Mouse (Mus musculus) urinary bladder, postnatal 25 days (tissue): ENCODE data around the gene Tnip1.
A peak's percentile ranks its signal among the peaks of the same experiment; 100 is the strongest.

Experiments used
- DNase-seq: peaks from one replicate; pipeline ENCODE4 v3.0.0; 2022; ENCODE audit warnings: low spot score

Gene Tnip1

DNA sequence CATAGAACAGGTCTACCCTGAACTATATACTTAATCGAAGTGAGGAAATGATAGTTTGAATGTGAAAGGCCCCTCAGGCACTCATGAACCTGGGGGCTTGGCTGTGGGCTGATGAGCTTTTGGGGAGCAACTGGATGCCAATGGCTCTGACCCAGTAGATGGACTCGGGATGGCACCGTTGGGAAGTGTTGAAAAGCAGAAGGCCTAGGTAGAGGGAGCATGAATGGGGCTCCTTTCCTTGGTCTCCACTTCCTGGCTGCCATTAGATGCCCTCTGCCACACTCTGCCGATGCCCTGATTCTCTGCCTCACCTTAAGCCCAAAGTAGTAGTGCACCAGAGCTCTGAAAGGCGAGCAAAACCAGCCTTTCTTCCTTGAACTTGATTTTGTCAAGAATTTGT lies 86.7 kb downstream of the Tnip1 start:
- no peak for DNase-seq

DNA sequence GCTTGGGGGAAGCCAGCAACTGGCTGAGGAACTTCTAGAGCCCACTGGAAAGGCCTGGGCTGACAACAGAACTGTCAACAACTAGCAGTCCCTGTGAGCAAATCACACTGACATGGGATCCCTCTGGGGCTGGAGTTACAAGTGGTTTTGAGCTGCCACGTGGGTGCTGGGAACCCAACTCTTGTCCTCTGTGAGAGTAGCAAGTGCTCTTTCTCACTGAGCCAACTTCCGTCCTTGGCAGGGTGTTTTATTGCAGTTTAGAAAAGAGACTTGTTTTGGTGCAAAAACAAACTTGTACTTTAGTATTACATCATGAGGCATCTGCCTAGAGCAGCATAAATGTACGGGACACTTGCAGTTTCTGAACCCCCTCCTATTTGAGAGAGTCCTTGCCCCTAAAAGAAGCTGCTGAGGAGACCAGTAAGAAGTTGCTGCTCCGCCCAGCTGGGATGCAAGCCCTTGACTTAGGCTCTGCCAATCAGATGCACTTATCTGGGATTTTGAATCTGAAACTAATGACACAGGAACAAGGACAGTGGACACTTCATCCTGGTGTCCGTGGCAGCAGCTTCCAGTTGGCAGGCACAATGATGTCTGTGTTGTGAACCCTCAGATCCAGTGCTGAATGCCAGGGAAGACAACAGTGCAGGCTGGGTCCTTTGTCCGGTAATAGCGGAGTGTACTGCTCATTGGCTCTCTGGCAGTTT lies 90.7 kb downstream of the Tnip1 start:
- DNase-seq, result no peak

DNA sequence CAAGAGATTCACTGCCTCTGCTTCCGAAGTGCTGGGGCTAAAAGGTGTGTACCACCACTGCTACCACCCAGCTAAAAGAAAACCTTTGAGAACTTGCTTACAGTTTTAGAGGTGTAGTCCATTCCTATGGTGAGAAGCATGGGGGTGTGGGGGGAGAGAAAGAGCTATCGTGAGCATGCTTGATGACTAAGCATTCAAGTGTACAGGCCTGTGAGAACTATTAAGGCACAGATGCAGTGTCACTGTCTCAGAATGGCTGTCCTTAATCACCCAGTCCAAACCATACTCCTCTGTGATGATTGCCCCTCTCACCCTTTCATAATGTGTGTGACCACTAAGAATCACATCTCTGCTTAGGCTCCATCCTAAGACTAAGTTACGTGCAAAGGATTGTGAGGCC lies 93.4 kb downstream of the Tnip1 start:
- DNase-seq, result no peak

DNA sequence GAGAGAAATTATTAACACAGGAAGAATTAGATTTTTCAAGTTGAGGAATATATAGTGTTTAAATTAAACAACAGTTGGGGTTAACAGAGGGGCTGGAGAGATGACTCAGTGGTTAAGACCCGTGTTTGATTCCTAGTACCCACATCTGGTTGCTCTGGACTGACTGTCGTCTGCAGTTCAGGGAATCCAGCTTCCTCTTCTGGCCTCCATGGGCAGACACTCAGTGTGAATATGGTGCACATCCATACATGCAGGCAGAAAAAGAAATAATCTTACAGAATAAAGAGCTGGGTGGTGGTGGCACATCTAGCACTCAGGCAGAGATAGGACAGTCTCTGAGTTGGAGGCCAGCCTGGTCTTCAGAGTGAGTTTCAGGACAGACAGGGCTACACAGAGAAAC lies 94.3 kb downstream of the Tnip1 start:
- no peak for DNase-seq

DNA sequence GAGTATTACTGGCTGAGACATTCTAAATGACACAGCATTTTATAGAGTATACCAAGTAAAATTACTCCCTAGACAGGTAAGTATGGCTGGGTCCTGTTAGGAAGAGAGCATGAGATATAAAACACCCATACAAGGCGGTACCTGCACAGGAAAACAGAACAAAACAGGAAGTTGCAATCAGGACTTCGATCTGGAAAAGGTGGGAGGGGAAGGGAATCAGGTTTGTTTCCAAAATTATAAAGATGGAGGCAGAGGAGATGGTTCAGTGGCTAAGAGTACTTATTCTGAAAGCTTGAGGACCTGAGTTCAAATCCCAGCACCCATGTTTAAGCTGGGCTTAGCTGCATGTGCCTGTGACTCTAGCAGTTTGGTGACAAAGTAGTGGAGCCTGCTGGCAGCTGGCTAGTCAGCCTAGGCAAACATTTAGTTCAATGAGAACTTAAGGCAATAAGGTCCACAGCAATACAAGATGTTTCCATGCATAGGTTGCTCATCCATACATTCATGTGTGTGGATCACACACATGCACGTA lies 94.7 kb downstream of the Tnip1 start:
- DNase-seq, result no peak

DNA sequence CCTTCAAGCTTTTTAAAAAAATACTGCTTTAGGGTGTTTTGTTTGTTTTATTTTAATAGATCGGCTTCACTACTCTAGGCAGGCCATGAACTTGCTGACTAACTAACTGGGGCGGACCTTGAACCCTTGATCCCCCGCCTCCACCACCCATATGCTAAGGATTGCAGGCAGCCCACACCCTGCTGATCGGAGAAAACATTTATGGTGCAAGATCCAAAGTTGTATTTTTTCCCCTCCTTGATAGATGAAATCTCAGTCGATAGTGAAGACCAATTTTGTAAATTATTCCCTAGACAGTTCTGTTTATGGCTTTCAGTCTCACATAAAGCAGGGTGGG lies 95.7 kb downstream of the Tnip1 start:
- DNase-seq, result no peak

DNA sequence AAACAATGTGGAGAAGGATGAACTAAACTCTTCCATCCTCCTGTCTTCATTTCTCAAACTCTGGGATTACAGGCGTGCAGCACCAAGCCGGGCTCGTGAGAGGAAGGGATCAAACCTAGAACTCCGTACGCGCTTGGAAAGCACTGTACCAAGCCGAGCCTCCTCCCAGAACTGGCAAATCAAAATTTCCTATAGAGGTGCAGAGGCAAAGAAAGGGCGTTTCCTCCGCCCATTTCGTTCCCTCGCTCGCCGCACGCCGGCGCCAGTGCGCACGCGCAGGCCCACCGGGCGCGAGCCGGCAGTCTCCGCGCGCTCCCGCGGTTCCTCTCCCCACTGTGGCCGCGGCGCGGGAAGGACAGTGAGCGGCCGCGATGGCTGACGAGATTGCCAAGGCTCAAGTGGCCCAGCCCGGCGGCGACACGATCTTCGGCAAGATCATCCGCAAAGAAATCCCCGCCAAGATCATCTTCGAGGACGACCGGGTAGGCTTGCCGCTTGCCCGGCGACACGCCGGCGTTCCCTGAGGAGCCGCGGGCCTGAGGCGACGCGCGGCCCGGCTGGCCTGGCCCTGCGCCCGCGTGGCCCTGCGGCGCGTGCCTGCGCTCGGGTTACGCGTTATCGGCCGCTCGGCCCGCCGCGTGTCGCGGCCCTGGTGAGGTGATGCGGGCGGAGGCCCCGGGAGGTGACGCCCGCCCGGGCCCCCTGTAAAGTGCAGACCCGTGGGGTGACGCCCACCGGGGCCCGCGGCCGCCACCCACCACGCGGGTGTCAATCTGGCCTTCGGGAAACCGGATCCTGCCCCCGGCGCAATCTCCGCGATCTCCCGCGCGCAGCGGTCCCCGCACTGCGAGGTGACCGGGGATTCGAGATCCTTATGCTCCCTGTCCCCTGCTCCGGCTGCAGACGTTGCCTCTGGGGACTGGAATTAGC lies 96.3 kb downstream of the Tnip1 start, which contains the start of gene Hint1:
TSS of gene Hint1 (plus strand) at position 265 of the 930 bp plus-strand sequence.
- DNase-seq, result peak; percentile 95

DNA sequence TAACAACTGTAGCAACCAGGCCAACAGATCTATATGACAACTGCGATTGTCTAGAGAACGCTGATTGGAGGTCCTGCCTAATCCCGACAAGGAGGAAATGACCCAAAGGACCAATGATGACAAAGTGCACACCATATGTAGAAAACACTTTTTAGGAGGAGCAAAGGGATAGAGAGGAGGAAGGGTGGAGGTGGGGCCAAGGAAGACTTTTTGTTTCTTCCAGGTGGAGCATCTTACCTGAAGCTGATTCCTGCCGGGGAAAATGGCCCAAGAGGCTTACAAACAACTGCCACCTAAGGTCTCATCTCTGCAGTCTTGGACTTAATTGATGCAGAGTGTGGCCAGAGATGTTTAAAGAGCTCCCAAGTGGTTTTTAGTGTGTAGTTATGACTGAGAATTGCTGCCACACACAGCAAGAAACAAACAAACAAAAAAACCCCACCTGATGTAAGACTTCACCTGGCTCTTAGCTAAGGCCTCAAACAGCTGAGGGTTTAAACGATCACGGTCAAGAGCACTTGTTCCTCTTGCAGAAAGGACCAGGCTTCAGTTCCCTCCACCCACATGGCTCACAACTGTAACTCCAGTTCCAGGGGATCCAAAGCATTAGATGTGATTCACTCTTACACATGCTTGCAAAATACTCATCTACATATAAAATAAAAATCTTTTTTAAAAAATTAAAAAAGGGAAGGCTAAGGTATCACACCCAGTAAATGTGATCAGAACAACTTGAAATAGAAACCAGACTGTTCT lies 97.2 kb downstream of the Tnip1 start:
- DNase-seq, result no peak

DNA sequence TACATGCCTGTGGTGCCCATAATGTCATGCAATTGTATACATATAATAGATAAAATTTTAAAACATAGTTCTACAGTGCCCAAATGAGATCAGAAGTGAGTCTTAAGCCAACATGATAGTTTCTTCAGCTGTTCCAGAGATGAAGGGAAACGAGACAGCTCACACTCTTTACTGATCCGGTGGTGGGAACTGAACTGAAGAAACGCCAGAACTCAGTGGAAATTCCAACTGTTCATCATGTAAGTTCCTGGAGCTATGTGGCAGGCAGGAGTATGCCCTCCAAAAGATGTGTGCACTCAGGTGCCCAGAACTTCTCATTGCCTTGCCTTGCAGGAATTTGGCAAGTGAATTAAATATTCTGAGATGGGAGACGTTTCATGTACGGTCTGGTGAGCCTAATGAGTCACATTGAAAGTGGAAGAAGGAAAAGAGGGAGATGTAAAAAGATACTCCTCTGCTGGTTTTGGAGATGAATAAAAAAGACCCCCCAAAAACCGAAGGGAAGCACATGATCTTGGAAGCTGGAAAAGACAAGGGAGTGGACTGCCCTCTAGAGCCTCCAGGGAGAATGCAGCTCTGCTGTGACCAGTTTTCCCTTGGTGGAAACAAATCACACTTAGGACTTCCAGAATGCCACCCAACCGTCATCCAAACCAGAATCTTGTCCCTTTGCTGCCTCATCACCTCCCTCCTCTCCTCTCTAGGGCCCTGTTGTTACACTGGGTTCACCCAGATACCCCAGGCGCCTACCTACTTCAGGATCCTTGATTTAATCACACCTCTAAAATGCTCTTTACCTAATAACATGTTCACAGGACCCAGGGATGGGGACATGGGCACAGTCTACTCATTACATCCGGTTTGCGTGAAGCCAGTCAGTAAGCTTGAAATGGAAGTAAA lies 99.8 kb downstream of the Tnip1 start:
- no peak for DNase-seq

DNA sequence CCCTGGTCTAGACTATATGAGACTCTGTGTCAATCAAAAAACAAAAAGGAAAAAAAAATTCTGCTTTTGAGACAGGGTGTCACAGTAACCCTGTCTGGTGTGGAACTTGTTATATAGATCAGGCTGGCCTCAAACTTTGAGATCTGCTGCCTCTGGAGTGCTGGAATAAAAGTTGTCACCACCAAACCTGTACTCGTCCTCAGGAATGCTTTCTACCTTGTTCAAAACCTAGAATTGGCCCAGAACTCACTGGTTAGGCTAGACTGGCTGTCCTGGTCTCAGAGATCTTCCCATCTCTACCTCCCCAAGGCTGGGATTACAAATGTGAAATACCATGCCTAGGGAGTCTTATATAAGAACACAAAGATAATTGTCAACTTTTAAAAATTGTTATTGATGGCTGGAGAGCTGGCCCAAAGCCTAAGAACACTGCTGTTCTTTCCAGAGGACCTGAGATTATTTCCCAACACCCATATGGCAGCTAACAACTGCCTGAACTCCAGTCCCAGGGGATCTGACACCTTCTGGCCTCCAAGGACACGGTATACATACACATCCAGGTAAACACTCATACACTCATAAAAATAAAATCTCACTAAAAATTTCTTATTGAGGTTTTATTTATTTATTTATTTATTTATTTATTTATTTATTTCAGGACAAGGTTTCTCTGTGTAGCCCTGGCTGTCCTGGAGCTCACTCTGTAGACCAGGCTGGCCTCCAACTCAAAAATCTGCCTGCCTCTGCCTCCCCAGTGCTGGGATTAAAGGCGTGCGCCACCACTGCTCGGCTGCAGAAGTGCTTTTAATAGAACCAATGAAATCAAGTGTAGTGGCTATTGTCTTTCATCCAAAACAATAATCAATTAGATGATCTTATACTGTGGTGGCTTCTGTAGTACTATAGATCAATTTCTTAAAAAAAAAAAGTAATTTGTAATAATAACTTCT lies 101.0 kb downstream of the Tnip1 start:
- peak; percentile 2 for DNase-seq
